Mouse (Mus musculus) hindlimb bud, embryonic 11.5 days (tissue): ENCODE measurements around the gene Ddr1.

ENCODE experiments used
- DNase-seq: peaks from one replicate; pipeline ENCODE4 v3.0.0-alpha.2; 2012; ENCODE audit warnings: low read depth, low spot score; ENCODE audit errors: extremely low spot score

Gene Ddr1

DNA sequence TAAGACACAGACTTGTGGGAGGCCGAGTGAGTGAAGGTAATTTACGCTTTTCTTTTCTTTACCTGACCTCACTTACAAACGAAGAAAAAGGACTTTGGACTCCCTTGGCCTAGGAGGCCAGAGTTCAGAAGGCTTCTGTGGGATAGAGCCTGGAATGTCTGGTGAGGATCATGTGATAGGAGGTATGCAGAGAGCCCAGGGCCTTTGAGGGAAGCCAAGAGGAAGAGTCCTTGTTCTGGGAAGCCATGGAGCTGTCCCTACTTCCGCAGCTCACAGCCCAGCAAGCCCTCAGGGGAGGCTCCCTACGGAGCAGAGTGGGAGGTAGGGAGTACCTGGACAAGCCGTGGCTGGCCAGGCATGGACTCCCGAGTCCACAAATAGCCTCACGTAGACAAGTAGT lies 17.3 kb upstream of the Ddr1 start:
- DNase-seq: no peak

DNA sequence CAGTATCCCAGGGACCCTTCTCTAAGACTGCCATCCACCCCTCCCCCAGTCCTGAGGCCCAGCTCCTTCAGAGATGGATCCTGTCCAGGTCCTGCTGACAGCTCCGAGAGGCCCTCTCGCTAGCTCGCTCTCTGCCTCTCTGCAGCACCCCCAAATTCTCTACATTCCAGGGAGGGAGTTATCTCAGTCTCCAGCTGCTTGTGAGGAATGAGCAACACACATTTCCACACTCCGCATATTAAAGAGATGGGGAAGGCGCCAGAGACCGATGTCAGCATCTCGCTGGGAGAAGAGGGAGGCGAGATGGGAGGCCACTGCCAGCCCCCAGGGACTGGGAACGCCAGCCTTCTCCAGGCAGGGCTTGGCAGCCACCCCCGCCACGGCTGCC lies 15.9 kb upstream of the Ddr1 start:
- DNase-seq: no peak

DNA sequence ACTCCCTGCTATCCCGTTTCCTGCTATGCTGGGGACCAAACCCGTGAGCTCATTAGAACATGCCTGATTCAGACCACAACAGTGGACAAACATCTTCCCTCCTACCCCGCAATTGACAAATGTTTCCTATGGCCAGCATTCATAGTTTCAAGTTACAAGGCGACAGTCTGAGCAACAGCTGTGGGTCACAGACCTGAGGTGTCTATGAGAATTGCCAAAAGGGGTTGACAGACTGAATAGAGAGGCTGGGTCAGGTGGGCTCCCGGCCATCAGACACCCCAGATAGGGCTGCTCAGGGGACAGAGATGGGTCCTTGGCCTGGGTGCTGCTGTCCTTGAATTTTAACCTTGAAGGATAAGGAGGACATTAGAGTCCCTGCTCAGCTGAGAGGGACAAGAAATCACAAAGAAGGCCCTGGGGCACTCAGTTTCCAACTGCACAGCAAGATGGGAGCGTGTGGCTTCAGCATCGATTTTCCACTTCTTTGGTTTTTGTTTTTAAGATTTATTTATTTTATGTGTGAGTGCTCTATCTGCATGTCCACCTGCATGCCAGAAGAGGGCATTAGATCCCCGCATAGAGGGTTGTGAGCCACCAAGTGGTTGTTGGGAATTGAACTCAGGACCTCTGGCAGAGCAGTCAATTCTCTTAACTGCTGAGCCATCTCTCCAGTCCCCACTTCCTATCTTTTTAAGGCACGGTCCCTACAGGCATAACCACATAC lies 15.4 kb upstream of the Ddr1 start:
- DNase-seq: no peak

DNA sequence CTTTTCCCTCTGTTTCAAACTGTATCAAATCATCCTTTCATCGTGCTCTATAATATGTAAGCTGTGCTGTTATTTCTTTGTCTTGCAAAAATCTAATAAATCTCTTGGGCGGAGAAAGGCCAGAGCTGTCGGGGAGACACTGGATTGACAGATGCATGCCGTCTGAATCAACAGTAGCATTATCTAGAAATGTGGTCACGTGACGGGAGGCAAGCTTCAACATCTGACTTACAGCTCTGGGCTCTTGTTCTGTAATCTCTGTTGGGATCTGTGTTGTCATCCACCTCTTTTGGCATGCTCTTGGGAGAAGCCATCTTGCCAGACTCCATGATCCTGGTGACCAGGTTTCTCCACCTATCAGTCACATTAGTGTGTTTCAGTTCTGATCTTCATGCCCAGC lies 12.7 kb upstream of the Ddr1 start:
- DNase-seq: no peak

DNA sequence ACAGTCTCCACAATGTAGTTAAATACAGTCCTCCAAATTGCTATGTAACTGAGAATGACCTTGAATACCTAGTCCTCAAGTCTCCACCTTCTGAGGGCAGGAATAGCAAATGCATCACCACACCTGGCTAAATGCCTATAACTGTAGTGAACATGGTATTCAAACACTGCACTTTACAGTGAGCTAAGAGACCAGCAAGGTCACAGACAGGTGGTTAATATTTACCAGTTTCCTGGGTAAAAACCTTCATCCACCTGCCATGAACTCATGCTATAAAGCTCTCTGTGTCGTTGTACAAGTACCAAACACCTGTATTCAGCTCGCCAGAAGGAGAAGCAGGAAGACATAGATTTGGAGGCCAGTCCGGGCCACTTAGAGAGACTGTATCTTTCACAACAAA lies 11.7 kb upstream of the Ddr1 start:
- DNase-seq: no peak

DNA sequence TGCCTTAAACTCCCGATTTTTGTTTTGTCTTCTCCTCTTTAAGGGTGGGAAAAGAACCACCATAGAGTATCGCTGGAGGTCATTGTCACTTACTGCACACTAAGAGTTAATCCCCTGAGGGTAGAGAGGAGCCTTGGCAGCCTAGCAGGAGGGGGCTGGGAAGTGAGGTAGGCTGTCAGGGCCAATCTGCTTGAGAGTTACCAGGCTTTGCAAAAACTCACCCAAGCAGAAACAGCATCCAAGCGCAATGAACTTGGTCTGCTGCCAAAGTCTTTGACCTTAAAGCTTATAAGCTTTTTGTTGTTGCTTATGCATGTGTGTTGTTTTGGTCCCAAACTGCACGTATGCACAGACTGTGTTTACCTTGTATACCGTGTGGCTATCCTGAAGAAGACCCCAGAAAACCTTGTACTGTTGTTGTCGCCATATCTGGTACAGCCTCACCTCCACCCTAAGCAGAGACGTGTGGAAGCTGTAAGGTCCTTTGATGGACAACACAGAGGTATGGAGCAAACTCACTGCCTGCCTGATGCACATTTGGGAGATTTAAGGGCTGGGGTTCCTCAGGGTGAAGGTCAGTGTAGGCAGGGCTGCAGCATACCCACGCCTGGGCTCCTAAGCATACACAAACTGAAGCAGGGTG lies 6.4 kb upstream of the Ddr1 start:
- DNase-seq: no peak

DNA sequence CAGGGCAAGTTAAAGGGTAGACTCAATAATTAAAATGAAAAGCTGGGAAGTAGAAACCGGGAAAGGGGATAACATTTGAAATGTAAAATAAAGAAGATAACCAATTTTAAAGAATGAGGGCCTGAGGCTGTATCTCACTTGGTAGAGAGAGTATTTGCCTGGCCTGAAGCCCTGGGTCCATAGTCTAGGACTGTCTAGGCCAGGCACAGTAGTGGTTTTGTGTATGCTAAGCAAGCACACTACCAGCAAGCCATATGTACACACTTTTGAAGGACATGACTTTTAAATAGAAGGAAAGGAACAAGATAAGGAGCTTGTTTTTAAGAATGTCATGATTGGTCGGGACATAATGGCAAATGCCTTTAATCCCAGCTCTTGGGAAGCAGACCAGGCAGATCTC lies 4.2 kb upstream of the Ddr1 start:
- DNase-seq: no peak

DNA sequence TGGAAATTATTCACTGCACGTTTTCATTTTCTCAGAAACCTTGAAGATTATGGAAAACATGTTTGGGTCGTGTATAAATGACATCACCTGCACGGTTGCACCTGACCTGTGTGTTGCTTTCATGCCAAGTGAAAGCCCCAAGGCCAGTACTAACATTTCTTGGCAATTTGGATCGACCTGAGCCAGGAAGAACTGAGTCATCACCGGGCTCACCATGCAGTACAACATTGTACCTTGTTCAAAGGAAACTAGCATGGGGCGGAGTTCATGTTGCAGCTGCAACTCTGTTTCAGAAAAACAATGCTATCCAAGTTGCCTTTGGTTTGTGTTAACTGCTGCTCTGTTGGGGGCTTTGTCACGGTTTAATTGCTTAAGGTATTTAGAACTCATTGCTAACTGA lies 3.5 kb upstream of the Ddr1 start:
- DNase-seq: no peak

DNA sequence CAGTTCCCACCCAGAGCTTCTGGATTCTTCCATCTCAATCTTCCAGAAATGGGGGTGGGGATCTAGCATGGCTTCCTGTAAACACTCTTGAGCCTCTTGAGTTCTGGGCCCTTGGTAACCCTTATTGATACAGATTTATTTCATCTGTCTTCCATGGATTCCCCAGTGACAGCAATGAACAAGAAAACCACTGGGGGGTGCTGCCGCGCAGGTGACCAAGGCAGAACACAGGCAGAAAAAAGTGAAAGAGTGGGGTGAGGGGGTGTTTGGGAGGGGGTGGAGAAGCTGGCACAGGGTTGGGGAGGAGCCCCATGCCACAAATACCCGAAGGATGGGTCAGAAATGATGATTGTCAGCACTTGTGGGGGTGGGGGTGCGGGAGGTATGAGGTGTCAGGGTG lies 1.4 kb upstream of the Ddr1 start:
- no peak for DNase-seq

DNA sequence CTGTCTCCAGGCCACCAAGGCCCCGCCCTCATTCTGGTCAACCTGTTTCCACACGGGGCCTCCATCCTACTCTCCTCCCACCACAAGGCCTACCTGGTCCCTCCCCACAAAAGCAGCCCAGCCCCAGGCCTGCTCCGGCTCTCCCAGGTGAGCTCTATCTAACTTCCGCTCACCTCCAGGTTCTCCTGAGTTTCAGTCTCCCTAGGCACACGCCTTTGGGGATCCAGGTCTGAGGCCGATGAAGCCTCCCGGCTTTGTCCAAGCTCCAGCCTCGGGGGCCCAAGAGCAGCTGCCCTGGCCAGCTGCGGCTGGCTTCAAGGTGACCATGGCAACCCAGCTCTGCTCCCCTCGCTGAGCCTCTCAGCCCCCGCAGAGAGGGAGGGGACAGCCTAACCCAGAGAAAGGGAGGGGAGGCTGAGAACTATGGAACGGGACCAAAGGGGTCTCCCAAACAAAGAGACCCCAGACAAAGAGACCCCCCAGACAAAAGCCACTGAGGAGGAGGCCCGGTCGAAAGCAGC lies 610 bp downstream of the Ddr1 start:
- no peak for DNase-seq

DNA sequence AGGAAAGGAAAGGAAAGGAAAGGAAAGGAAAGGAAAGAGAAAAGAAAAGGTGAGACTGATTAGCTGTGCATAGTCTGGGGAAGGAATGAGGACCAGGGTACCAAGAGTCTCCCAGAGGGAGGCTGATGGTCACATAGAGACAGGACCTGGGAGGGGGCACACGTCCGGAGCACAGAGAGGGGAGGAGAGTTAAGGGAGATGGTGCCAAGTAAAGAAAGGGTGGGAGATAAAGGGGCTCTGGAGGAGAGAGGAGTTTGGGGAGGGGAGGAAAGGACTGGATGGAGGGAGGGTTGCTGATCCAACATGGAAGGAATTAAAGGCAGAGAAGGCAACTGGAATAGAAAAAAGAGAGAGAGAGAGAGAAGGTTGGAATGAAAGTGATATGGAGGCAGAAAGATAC lies 1.4 kb downstream of the Ddr1 start:
- no peak for DNase-seq

DNA sequence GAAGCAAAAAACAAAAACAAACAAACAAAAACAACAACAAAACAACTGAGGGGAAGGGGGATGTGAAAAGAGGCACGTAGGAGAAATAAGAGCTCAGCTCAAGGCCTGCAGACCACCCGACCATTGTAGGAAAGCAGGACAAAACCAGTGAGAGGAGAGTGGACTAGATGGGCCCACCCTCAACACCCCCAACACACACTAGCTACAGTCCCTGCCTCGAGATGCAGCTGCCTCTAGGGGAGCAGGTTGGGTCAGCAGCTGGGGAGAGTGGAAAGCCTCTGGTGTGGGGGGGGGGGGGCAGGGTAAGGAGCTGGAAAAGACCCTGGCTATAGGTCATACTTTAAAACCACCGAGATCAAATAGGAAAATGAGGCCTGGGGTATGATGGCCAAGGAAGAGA lies 1.8 kb downstream of the Ddr1 start:
- no peak for DNase-seq

DNA sequence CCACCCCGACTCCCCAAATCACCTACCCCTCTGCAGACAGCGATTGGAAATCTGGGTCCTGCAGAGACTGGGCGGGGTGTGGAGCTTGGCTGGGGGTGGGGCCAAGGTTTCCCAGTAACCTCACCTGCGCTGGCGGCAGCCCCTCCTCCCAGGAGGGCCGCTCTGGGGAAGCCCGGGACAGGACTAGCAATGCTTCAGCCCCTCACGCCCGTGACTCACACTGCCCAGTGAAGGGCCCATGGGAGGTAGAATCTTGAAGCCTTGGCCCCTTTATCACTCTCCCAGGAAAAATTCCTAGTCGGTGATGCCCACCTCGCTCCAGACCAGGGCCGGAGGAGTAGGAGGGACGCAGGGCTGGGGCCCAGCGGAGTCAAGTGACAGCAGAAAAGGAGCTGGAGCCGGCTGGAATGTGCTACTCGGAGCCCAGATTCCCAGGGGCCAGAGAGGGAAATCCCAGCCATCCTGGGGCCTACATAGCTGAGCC lies 2.4 kb downstream of the Ddr1 start:
- DNase-seq: no peak

DNA sequence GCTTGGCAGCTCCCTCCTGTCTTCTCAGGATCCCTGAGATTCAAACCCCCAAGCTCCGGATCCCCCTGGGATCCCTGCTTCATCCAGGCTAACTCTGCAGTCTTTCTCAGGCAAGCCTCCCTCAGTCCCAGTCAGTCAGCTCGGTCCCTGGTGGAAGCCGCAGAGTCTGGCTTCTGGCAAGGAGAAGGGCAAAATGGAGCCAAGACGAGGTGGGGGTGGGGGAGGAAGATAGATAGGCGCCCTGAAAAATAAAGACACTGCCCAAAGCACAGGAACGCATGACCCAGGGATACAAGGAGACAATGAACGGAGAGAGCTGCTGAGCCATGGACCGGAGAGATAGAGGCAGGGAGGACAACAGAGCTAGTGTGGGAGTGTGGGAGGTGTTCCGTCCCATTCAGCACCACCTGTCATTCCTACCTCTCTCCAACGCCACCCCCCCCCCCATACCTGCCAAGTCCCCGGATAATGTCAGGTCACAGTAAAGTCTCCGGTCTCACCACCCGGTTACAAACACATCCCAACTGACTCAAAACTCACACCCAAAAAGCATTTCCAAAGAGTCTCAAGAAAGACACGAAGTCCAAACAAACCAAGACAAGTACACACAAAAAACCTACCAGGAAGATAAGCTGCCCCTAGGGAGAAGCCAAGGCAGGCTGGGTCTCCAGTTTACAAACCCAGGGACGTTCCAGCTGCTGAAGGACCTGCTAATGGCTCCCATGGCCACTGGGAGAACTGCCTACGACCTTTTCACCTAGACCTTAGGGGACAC lies 3.0 kb downstream of the Ddr1 start:
- no peak for DNase-seq

DNA sequence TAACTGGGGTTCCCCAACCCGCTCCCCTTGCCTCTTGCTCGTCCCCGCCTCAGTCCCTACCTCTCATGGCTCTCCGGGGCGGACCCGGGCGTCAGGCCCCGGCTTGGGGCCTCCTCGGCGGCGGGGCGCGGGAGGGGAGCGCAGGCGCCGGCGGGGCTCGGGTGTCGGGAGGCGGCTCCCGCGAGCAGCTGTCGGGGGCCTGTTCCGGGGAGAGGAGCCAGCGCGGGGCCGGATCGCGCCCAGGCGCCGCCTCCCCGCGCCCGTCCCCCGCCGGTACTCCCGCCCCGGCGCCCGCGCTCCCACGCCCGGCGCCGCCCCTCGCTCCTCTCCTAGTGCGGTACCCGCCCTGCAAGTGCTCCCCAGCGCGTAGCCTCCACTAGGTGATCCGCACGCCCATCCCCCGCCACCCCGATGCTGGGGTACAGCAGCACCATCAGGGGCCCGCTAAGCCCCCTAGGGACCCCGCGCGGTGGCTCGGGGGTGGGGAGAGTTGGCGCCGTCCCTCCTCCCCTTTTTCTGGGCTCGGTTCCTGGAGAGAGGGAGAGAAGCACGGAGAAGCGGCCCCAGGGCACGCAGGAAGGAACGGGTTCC lies 4.0 kb downstream of the Ddr1 start:
- DNase-seq: no peak

DNA sequence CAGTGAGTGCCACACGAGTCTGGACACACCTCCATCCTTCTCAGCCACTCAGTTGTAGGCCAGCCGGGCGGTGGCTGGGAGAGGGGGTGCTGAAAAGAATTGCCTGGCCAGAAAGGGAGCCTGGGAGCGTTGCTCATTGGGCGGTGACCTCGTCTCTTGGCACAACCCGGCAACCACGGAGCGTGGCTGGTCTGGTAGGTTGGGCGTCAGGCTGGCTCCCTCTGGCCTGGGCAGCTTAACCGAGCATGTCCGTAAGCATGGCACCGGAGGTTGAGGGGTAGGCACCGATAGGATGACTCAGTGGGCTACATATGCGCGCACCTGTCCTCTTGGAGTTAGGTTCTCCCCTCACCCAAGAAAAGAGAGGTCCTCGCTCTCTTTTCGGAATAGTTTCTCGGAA lies 4.5 kb downstream of the Ddr1 start:
- no peak for DNase-seq

DNA sequence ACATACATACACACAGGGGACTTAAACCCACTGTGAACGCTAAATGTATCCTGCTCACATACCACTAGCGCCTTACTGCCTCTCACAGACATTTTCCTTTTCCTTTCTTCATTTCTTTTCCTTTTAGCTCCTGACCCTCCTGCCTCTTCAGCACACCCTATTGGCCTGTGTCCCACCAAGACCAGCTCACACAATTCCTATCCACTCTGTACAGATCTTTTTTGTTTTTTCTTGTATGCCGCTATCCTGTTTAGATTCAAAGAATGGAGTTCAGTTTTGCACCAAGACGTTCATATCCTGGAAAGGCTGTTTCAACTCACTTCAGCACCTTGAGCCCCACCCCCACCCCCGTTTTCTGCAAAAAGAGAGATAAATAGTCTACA lies 5.9 kb downstream of the Ddr1 start:
- DNase-seq: no peak

DNA sequence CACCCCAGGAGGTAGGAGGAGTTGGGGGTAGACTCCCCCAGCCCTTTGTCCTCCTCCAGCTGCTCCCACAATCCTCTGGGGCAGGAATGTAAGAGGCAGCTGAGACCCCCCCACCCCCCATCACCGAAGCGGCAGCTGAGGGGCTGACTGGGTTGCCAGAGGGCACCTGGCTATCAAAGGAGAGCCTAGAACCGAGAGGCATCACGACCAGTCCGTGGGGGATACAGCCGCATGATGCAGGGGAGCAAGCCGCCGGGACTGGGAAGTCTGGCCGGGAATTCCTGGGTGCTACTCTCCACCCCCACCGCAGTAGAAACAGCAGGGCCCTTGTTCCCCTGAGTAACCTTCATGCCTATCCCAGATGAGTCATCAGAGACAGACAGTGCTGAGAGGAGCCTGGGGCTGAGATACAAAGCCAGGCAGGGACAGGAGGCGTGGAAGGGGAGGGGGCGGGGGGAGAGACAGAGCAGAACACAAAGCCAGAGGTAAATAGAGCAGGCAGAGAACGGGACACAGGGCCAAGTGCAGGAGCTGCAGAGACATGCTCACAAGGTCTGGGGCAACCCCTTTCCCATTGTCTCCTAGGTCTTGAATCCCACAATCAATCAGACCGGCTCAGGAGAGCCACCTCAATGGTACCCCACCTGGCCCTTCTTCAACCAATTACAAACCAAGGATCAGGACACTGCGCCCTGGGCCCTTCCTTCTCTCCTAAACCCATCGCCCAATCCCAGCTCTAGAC lies 6.5 kb downstream of the Ddr1 start:
- no peak for DNase-seq

DNA sequence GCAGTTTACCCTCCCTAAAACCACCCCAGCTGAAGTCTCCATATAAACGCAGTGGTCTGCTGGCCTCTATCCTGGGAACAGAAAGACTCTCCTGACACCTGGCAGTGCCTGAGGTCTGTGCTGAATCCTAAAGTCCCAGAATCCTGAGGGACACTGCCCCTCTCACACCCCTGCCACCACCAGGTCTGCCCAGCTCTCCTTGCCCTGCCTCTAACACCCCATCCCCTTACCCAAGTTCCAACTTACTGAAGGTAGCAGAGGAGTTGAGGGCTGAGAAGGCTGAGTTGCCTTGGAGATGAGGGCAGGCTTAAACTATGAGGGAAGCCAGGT lies 7.0 kb downstream of the Ddr1 start:
- DNase-seq: no peak

DNA sequence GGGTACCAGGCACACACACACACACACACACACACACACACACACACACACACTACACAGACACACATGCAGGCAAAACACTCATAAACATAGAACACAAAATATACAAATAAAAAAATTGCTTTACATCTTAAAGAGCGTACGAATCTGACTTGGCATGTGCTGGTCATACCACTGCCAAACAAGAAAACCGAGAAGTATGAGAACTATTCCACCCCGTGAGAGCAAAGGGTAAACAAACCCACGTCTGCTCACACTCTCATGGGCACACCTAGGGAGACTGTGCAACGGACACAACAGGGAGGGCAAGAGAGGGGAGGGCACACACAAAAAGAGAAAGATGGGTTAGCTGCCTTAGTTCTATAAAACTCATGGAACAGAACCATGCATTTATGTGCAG lies 7.7 kb downstream of the Ddr1 start:
- no peak for DNase-seq

DNA sequence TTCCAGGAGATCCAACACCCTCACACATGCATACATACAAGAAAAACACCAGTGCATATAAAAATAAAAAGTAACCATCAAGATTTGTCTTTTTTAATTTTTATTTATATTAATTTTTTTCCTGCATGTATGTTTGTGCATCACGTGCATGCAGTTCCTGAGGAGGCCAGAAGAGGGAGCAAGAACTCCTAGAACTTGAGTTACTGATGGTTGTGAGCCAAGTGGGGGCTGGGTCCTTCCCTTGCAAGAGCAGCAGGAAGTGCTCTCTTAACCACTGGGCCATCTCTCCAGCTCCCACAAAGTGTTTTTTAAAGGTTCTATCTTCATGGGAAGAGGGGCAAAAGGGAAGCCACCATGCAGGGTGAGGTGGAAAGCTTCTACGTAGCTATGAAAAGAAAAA lies 9.1 kb downstream of the Ddr1 start:
- no peak for DNase-seq
